Mouse (Mus musculus): ENCODE measurements around the gene Dnajc5g. TPM values are rescaled to one million over a fixed set of nuclear protein-coding genes. Genes with fewer than 3 reads are reported as not detected.
A peak's percentile ranks its signal among the peaks of the same experiment; 100 is the strongest.

The Dnajc5g gene
- polyA plus RNA-seq, 1 experiment from 2014 or later, result not detected

GRCm38 (mm10) chr5:31154152-31154553 lies 48.1 kb downstream of the Dnajc5g start, which contains the start of gene Mpv17:
TSS of gene Mpv17 (minus strand) at chr5:31154251.
- ATAC-seq (ENCODE audit: low FRiP score, low TSS enrichment), result peak; percentile 92
- peak within 1 kb of the TSS; percentile 58 for H3K4me3 ChIP-seq (ENCODE audit: low read length)
- peak within 1 kb of the TSS; percentile 65 for H3K9ac ChIP-seq (ENCODE audit: low read depth, low read length)
- peak within 1 kb of the TSS; percentile 80 for H3K4me2 ChIP-seq (replicated peaks; ENCODE audit: low read depth, low read length)
- peaks cover 34% of the 10 kb centered on the region for H3K36me3 ChIP-seq (ENCODE audit: control insufficient read depth, insufficient read depth, low read length)
- H3K27me3 ChIP-seq (ENCODE audit: control insufficient read depth, insufficient read depth, low read length), result no peaks in the 10 kb centered on the region
- H3K9me3 ChIP-seq (ENCODE audit: control insufficient read depth, low read length), result no peaks in the 10 kb centered on the region
- H3K4me1 ChIP-seq (ENCODE audit: control insufficient read depth, insufficient read depth, low read length), result peaks cover 5% of the 10 kb centered on the region
- WGBS, result under 1% methylated on average over 19 of the region's 19 CpGs
- no peak within 1 kb of the TSS for H3K27ac ChIP-seq (ENCODE audit: low read depth, low read length)

Other genes with a start within 250 kb of the Dnajc5g start
- 53.1 and 65.1 TPM in 2 replicates for gene Tmem214, start 238.3 kb upstream of the Dnajc5g start, polyA plus RNA-seq (2014; fragmentation: Nextera tagmentation; extraction: Ambion mirVana)
- 19.5 and 27.1 TPM in 2 replicates for gene Agbl5, start 217.6 kb upstream of the Dnajc5g start, polyA plus RNA-seq (2014; fragmentation: Nextera tagmentation; extraction: Ambion mirVana)
- 500 and 653 TPM in 2 replicates for gene Ost4, start 198.5 kb upstream of the Dnajc5g start, polyA plus RNA-seq (2014; fragmentation: Nextera tagmentation; extraction: Ambion mirVana)
- gene Emilin1, start 192.9 kb upstream of the Dnajc5g start, polyA plus RNA-seq (2014; fragmentation: Nextera tagmentation; extraction: Ambion mirVana), result 170 and 191 TPM in 2 replicates
- 29.7 and 31.4 TPM in 2 replicates for gene Khk, start 184.9 kb upstream of the Dnajc5g start, polyA plus RNA-seq (2014; fragmentation: Nextera tagmentation; extraction: Ambion mirVana)
- 7.5 and 10.4 TPM in 2 replicates for gene Cgref1, start 160.7 kb upstream of the Dnajc5g start, polyA plus RNA-seq (2014; fragmentation: Nextera tagmentation; extraction: Ambion mirVana)
- gene Preb, start 145.9 kb upstream of the Dnajc5g start, polyA plus RNA-seq (2014; fragmentation: Nextera tagmentation; extraction: Ambion mirVana), result 97.6 and 99.5 TPM in 2 replicates
- 0.51 and 0.83 TPM in 2 replicates for gene Tcf23, start 137.6 kb upstream of the Dnajc5g start, polyA plus RNA-seq (2014; fragmentation: Nextera tagmentation; extraction: Ambion mirVana)
- 144 and 160 TPM in 2 replicates for gene Atraid, start 58.0 kb upstream of the Dnajc5g start, polyA plus RNA-seq (2014; fragmentation: Nextera tagmentation; extraction: Ambion mirVana)
- gene Slc5a6, start 57.4 kb upstream of the Dnajc5g start, polyA plus RNA-seq (2014; fragmentation: Nextera tagmentation; extraction: Ambion mirVana), result 5.5 and 10.9 TPM in 2 replicates
- gene Cad, start 51.5 kb upstream of the Dnajc5g start, polyA plus RNA-seq (2014; fragmentation: Nextera tagmentation; extraction: Ambion mirVana), result 35.4 and 40.5 TPM in 2 replicates
- gene Slc30a3, start 2.0 kb downstream of the Dnajc5g start, polyA plus RNA-seq (2014; fragmentation: Nextera tagmentation; extraction: Ambion mirVana), result 1.9 and 3.4 TPM in 2 replicates
- gene Trim54, start 10.4 kb downstream of the Dnajc5g start, polyA plus RNA-seq (2014; fragmentation: Nextera tagmentation; extraction: Ambion mirVana), result not detected in 2 replicates
- gene Ucn, start 32.5 kb downstream of the Dnajc5g start, polyA plus RNA-seq (2014; fragmentation: Nextera tagmentation; extraction: Ambion mirVana), result not detected in 2 replicates
- gene Mpv17, start 48.0 kb downstream of the Dnajc5g start, polyA plus RNA-seq (2014; fragmentation: Nextera tagmentation; extraction: Ambion mirVana), result 67.5 and 68.3 TPM in 2 replicates
- gene Gm29609, start 73.6 kb downstream of the Dnajc5g start, polyA plus RNA-seq (2014; fragmentation: Nextera tagmentation; extraction: Ambion mirVana), result 1.4 and 1.6 TPM in 2 replicates
- gene Gtf3c2, start 73.9 kb downstream of the Dnajc5g start, polyA plus RNA-seq (2014; fragmentation: Nextera tagmentation; extraction: Ambion mirVana), result 51.6 and 85.6 TPM in 2 replicates
- gene Snx17, start 86.9 kb downstream of the Dnajc5g start, polyA plus RNA-seq (2014; fragmentation: Nextera tagmentation; extraction: Ambion mirVana), result 110 and 133 TPM in 2 replicates
- gene Eif2b4, start 87.1 kb downstream of the Dnajc5g start, polyA plus RNA-seq (2014; fragmentation: Nextera tagmentation; extraction: Ambion mirVana), result 60.1 and 67.3 TPM in 2 replicates
- 6.7 and 9.0 TPM in 2 replicates for gene Zfp513, start 96.0 kb downstream of the Dnajc5g start, polyA plus RNA-seq (2014; fragmentation: Nextera tagmentation; extraction: Ambion mirVana)
- gene Ppm1g, start 114.4 kb downstream of the Dnajc5g start, polyA plus RNA-seq (2014; fragmentation: Nextera tagmentation; extraction: Ambion mirVana), result 130 and 145 TPM in 2 replicates
- gene Nrbp1, start 134.6 kb downstream of the Dnajc5g start, polyA plus RNA-seq (2014; fragmentation: Nextera tagmentation; extraction: Ambion mirVana), result 115 and 153 TPM in 2 replicates
- gene Gm9970, start 134.9 kb downstream of the Dnajc5g start, polyA plus RNA-seq (2014; fragmentation: Nextera tagmentation; extraction: Ambion mirVana), result 0.39 and 0.72 TPM in 2 replicates
- 28.0 and 31.8 TPM in 2 replicates for gene Krtcap3, start 145.4 kb downstream of the Dnajc5g start, polyA plus RNA-seq (2014; fragmentation: Nextera tagmentation; extraction: Ambion mirVana)
- gene Ift172, start 184.8 kb downstream of the Dnajc5g start, polyA plus RNA-seq (2014; fragmentation: Nextera tagmentation; extraction: Ambion mirVana), result 26.3 and 31.9 TPM in 2 replicates
- gene Fndc4, start 189.8 kb downstream of the Dnajc5g start, polyA plus RNA-seq (2014; fragmentation: Nextera tagmentation; extraction: Ambion mirVana), result 42.8 and 55.6 TPM in 2 replicates
- 0.76 TPM in 1 of 2 replicates, not detected in the other for gene Gckr, start 191.2 kb downstream of the Dnajc5g start, polyA plus RNA-seq (2014; fragmentation: Nextera tagmentation; extraction: Ambion mirVana)